Mouse (Mus musculus) liver, embryonic 18 days (tissue): Measurements from ENCODE around the gene Nsd2. TPM values are rescaled to one million over a fixed set of nuclear protein-coding genes. Genes with fewer than 3 reads are reported as not detected.

Experiments used
- polyA plus RNA-seq: library from polyadenylated mRNA; depleted of rRNA; stranded (reverse); fragments of >200 nt; gene quantifications from 2 replicates; pipeline ENCODE4 v1.2.3, GENCODE M21; 2012; rRNA removed

Nsd2 gene
- 14.3 and 14.5 TPM in 2 replicates for polyA plus RNA-seq

GRCm38 (mm10) chr5:33819876-33820732, at the start of gene Nsd2:
Gene Nsd2 (plus strand): TSS chr5:33820725.

GRCm38 (mm10) chr5:33782345-33782998, 38.1 kb upstream of the Nsd2 start, which contains the start of gene Letm1:
Gene Letm1 (minus strand): TSS chr5:33782817.

GRCm38 (mm10) chr5:33936120-33936707, 115.7 kb downstream of the Nsd2 start, which contains the start of gene Nelfa:
Gene Nelfa (minus strand): TSS chr5:33936413.

Other genes starting within 250 kb of the Nsd2 start
- gene Fam53a, start 191.1 kb upstream of the Nsd2 start, polyA plus RNA-seq = 7.8 and 8.1 TPM in 2 replicates
- 0.06 and 0.07 TPM in 2 replicates for gene Gm9903, start 190.8 kb upstream of the Nsd2 start, polyA plus RNA-seq
- 59.9 and 72.5 TPM in 2 replicates for gene Slbp, start 168.2 kb upstream of the Nsd2 start, polyA plus RNA-seq
- 34.2 and 38.3 TPM in 2 replicates for gene Tacc3, start 162.6 kb upstream of the Nsd2 start, polyA plus RNA-seq
- 16.6 and 17.3 TPM in 2 replicates for gene Tmem129, start 162.3 kb upstream of the Nsd2 start, polyA plus RNA-seq
- 9.4 and 13.8 TPM in 2 replicates for gene Fgfr3, start 99.1 kb upstream of the Nsd2 start, polyA plus RNA-seq
- gene Letm1, start 37.9 kb upstream of the Nsd2 start, polyA plus RNA-seq = 6.3 and 6.8 TPM in 2 replicates
- gene Nelfa, start 115.7 kb downstream of the Nsd2 start, polyA plus RNA-seq = 14.8 and 15.7 TPM in 2 replicates
- gene Gm1673, start 162.7 kb downstream of the Nsd2 start, polyA plus RNA-seq = 3.9 and 4.2 TPM in 2 replicates
- gene Nat8l, start 175.3 kb downstream of the Nsd2 start, polyA plus RNA-seq = 0.30 TPM in 2 replicates